Comparison of ENCODE assay signal across 8 mouse cellular contexts in genomic region chr4:150406320-150406719, GRCm38 (mm10).
DNase-seq lines count a peak whose midpoint lies in the region; ATAC-seq lines count a peak whose summit lies in the region.

No protein-coding gene starts in this region.

- 75% methylated on average over 21 of the region's 21 CpGs for WGBS in limb, embryonic 12.5 days
- 78% methylated on average over 21 of the region's 21 CpGs for WGBS in limb, embryonic 10.5 days
- WGBS in liver, embryonic 11.5 days, result 23% methylated on average over 21 of the region's 21 CpGs
- WGBS in forebrain, embryonic 15.5 days, result 72% methylated on average over 21 of the region's 21 CpGs

- H3K4me2 ChIP-seq in limb, embryonic 12.5 days, result no peak overlapping the region
- H3K4me2 ChIP-seq in liver, embryonic 11.5 days, result peak overlapping the region; percentile 55
- no peak overlapping the region for H3K4me2 ChIP-seq in forebrain, embryonic 15.5 days (replicated peaks)

- H3K27me3 ChIP-seq in limb, embryonic 12.5 days, result no peaks in the 10 kb centered on the region
- H3K27me3 ChIP-seq in limb, embryonic 10.5 days (ENCODE audit: low read depth, poor library complexity, severe bottlenecking), result no peaks in the 10 kb centered on the region
- H3K27me3 ChIP-seq in liver, embryonic 11.5 days (replicated peaks; ENCODE audit: control insufficient read depth, insufficient read depth, low read length), result no peaks in the 10 kb centered on the region
- H3K27me3 ChIP-seq in forebrain, embryonic 15.5 days, result no peaks in the 10 kb centered on the region

- no peak for ATAC-seq in limb, embryonic 12.5 days (ENCODE audit: insufficient number of reproducible peaks, insufficient read depth, low FRiP score, low TSS enrichment, low read depth)
- peak; percentile 75 for ATAC-seq in liver, embryonic 11.5 days (replicated peaks; ENCODE audit: low FRiP score)
- no peak for ATAC-seq in forebrain, embryonic 15.5 days (replicated peaks)

- no peaks in the 10 kb centered on the region for H3K9me3 ChIP-seq in limb, embryonic 12.5 days
- H3K9me3 ChIP-seq in limb, embryonic 10.5 days (replicated peaks), result no peaks in the 10 kb centered on the region
- H3K9me3 ChIP-seq in liver, embryonic 11.5 days (ENCODE audit: control insufficient read depth, low read length), result no peaks in the 10 kb centered on the region
- no peaks in the 10 kb centered on the region for H3K9me3 ChIP-seq in forebrain, embryonic 15.5 days

- peak; percentile 46 to 49 for DNase-seq in cerebellum, adult 18-20 months
- no peak for DNase-seq in cerebellum, postnatal 10 days
- DNase-seq in limb, embryonic 10.5 days (ENCODE audit: low spot score), result no peak
- peak; percentile 14 for DNase-seq in WW6 (ENCODE audit: low read depth, low spot score)
- DNase-seq in liver, embryonic 11.5 days (ENCODE audit: low spot score), result no peak
- DNase-seq in right cerebral cortex, adult 18-20 months, result no peak

- 0 out of 2 replicates have a peak overlapping the region, but pooled peaks have one; percentile 17 for H3K27ac ChIP-seq in limb, embryonic 12.5 days
- H3K27ac ChIP-seq in limb, embryonic 10.5 days, result no peak overlapping the region
- H3K27ac ChIP-seq in liver, embryonic 11.5 days (ENCODE audit: low read depth, low read length), result peak overlapping the region; percentile 60
- no peak overlapping the region for H3K27ac ChIP-seq in forebrain, embryonic 15.5 days (replicated peaks)

- peaks cover 46% of the 10 kb centered on the region for H3K4me1 ChIP-seq in limb, embryonic 12.5 days (replicated peaks)
- peaks cover 30% of the 10 kb centered on the region for H3K4me1 ChIP-seq in limb, embryonic 10.5 days
- peaks cover 57% of the 10 kb centered on the region for H3K4me1 ChIP-seq in liver, embryonic 11.5 days (replicated peaks; ENCODE audit: control insufficient read depth, insufficient read depth, low read length)
- H3K4me1 ChIP-seq in forebrain, embryonic 15.5 days, result peaks cover 44% of the 10 kb centered on the region

- no peak overlapping the region for H3K9ac ChIP-seq in limb, embryonic 12.5 days (replicated peaks)
- H3K9ac ChIP-seq in liver, embryonic 11.5 days (ENCODE audit: low read depth, low read length), result 0 out of 2 replicates have a peak overlapping the region, but pooled peaks have one; percentile 47
- no peak overlapping the region for H3K9ac ChIP-seq in forebrain, embryonic 15.5 days (replicated peaks)

- no peak overlapping the region for H3K4me3 ChIP-seq in limb, embryonic 12.5 days (replicated peaks)
- H3K4me3 ChIP-seq in limb, embryonic 10.5 days, result no peak overlapping the region
- H3K4me3 ChIP-seq in liver, embryonic 11.5 days (ENCODE audit: low read depth, low read length), result peak overlapping the region; percentile 16
- H3K4me3 ChIP-seq in forebrain, embryonic 15.5 days, result no peak overlapping the region

- peaks cover 37% of the 10 kb centered on the region for H3K36me3 ChIP-seq in limb, embryonic 12.5 days
- peaks cover 47% of the 10 kb centered on the region for H3K36me3 ChIP-seq in limb, embryonic 10.5 days
- H3K36me3 ChIP-seq in liver, embryonic 11.5 days (ENCODE audit: control insufficient read depth, insufficient read depth, low read length), result no peaks in the 10 kb centered on the region; the same call in 1 of the 2 replicates
- H3K36me3 ChIP-seq in forebrain, embryonic 15.5 days, result peaks cover 21% of the 10 kb centered on the region; the same call in 1 of the 2 replicates

Comparison
In these comparisons a context has a peak if more than half of its experiments do, and no peak if none do; other contexts are left out.
1. DNase-seq: peak in cerebellum, adult 18-20 months (2 of 2) and WW6 (single experiment); none in cerebellum, postnatal 10 days (0 of 2), limb, embryonic 10.5 days (single experiment), liver, embryonic 11.5 days (single experiment) and right cerebral cortex, adult 18-20 months (single experiment).
2. H3K27ac ChIP-seq: peak in limb, embryonic 12.5 days (single experiment) and liver, embryonic 11.5 days (single experiment); none in limb, embryonic 10.5 days (single experiment) and forebrain, embryonic 15.5 days (single experiment).